Mouse (Mus musculus) thymus, postnatal 10 days (tissue): ENCODE measurements around the gene Tns2.
A peak's percentile ranks its signal among the peaks of the same experiment; 100 is the strongest.
"Not testable (repeated sequence)": the region's sequence is repeated elsewhere in the genome, so short reads cannot be mapped to it uniquely, and the experiment has no call there.

Experiments used
- DNase-seq, 2 experiments: peaks; one replicate each; pipeline ENCODE4 v3.0.0; 2021; ENCODE audit warnings: low spot score in 2 of 2

Gene Tns2

DNA sequence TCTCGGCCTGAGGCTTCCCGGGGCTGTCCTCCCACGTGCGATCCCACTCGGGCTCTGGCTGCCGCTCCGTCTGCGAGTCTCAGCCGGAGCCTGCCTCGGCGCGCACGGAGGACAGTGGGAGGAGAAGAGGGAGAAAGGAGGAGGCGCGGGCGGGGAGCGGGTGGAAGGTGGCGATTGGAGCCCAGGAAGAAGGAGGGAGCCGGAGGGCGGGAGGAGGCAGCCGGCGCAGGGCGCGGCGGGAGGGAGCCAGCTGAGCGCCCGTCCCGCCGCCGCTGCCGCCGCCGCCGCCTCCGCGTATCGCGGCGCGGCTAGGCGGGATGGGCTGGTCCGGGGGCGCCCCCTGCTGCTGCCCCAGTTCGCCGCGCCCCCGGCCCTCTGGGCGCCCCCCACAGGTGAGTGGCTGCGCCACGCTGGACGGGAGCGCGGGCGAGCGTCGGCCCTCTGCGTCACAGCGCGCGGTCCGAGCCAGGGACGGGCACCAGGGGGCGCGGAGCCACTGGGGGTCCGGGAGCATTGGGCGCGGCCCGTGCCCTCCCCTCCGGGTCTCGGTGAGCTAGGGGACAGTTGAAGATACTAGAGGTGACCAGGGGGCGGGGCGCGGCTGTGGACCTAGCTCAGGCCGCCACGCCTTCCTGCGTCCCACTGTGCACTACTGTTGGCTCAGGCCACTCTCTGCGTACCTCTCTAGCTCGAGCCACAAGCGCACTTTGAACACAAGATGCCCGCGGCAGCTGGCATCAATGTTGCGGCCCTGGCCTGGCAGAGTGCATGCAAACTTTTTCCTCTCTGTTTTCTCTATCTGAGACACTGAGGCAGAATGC lies at the start of gene Tns2:
TSS of gene Tns2 (plus strand) at position 253 of the 821 bp plus-strand sequence.
- DNase-seq: peak; percentile 47 to 74

DNA sequence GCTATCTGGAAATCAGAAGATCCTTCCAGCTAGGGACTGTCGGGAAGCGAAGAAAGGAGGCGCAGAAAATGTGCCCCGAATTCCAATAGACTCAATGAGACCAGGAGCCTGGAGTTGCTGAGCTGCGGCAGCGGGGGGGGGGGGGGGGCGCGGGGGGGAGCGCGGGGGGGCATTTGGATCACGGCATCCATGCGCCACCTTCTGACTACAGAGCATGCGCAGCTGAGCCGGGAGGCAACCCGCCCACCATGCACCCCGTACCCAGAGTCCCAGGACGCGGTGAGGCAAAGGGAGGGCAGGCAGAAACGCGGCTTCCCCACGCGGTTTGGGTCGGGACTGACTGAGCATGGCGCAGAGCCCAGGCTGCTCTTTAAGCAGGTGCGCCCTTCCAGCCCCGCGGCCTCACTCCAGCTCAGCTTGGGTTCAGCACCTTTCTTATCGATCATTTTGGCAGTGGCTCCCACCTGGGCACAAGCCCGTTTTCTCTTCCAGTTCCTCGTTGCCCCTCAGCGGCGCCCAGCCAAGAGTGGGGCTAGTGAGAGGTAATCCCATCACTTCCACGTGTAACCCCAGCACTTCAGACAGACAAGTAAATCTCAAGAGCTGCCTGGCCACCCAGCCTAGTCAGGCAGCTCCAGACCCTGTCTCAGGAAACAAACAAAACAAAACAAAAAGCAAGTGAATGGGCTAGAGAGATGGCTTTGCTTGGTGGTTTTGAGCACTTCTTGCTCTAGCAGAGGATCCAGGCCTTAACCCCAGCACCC lies 48.1 kb upstream of the Tns2 start:
- DNase-seq: peak; percentile 51 to 62

DNA sequence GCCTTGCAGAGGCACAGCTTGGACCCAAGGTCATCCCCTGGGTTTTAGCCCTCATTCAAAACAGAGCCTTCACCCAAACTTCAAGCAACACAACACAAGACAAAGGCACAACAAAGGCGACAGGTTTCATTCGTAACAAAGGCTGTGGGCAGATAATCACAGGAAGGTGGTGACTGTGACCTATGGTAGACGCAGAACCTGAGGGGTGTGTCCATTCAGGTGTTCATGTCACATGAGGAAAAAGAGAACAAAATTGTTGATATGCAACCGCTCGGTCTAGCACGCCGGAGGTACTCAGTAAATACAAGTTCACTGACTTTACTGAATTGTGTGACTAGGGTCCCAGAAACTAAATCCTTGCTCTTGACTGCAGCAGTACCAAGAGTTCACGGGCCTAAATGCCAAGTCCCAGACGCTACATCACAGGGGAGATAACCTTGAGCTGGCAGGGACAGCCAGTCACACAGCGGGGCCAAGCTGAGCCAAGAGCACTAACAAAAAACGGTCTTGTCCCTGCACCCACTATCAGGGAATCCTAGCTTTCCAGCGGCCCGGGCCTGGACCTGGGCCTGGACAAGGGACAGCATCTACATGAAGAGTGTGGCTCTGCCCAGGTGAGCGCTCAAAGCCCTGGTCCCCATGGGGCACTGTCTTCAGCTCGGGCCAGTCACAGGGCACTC lies 43.6 kb upstream of the Tns2 start:
- no peak for DNase-seq

DNA sequence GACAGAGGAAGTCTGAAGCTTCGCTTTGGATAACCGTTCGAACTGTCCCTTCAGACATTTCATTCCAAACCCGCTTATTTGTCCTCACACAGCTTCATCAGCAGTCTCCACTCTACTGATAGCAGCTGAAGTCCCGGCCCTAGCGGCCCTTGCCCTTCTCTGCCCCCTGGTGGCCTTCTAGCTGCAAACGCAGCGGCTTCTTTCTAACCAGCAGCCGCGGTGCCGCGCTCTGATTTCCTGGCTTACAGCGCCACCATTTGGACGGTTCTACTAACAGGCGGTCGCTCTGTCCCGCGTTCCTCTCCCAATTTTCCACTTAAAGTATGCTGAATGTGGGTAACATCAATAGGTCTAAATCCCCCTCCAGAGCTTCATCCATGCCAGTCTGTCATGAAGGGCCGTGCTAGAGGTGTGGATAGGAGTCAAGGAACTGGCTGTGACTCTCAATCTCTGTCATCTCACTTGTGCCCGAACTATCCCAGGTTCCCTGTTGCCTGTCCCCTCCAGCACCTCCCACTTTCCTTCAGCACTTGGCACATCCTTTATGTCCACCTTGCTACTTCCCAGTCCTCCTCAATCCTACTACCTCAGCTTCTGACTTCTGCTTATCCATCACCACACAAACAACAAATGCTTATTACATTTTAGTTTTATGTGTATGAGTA lies 34.4 kb upstream of the Tns2 start:
- DNase-seq: peak; percentile 81 to 96

DNA sequence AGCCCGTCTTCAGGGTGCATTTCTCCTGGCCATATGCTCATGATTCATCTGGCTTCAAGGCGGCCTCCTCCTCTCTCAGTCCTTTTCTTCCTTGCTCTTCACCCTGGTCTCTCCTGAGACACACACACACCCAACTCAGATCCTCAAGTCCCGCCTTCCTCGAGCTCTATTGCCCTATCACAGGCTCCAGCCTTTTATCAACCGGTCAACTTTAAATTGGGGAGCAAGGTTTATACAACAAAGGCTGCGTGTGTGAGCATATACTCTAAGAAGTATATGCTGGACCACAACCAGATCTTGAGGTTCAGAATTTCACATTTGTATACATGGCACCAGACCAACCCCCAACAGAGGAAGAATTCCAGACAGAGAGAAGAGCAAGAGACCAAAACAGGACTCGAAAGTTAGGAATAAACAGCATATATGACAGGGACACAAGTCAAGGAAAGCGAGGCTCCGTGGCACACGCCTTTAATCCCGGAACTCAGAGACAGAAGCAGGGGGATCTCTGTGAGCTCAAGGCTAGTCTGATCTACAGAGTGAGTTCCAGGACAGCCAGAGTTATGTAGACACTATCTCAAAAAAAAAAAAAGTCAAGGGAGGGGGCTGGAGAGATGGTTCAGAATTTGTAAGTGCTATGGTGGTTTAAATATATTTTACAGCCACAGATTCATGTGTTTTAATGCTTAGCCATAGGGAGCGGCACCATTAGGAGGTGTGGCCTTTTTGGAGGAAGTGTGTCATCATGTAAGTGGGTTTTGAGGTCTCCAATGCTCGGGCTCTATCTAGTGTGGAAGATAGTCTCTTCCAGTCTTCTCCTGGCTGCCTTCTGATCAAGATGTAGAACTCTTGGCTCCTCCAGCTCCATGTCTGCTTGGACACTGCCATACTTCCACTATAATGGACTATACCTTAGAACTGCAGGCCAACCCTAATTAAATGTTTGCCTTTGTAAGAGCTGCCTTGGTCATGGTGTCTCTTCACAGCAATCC lies 29.4 kb upstream of the Tns2 start:
- no peak for DNase-seq

DNA sequence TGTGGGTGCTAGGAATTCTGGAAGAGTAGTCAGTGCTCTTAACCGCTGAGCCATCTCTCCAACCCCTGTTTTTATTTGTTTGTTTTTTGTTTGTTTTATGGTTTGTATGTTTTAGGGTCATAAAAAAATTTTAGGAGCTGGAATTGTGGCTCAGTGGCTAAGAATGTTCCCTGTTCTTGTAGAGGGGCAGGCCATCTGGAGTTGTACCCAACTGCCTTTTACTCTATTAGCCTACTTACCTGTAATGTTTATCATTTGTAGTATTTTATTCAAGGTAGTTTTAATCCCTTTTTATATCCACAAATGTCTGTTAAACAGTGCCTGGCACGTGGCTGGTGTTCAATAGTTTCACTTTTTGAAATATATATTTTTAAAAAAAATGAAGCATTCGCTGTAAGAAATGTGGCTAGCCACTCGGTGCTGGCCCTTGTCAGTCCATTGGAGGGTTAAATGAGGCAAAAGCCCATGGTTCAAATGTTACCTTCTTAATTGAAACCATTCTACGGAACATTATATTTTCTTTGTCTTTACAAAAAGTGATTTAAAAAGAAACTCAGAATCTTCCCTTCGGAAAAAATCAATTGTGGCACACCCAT lies 27.2 kb upstream of the Tns2 start:
- DNase-seq: no peak

DNA sequence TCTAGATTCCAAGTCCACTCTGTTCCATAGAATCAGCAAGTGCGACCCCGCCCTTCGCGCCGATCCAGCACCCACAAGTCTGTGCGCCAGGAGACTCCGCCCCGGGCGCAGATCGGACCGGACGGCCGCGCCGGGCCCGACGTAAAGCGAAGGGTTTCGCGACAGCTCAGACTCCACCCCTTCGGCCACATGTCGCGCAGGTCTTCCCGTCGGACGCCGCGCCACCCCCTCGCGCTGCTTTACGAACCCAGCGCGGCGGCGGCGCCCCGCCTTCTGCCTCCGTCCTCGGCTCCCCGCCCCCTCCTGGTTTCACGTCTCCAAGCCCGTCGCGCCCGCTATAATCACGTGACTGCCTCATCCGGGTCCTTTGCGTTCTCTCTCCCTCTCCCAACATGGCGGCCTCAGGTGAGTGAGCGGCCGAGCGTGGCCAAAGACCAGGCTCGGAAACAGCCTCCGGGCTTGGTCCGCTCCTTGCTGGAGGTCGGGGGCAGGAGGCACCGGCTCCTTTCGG lies 26.6 kb upstream of the Tns2 start, which contains the start of gene Eif4b:
TSS of gene Eif4b (plus strand) at position 215 of the 511 bp plus-strand sequence.
- DNase-seq: peak; percentile 98 to 99

DNA sequence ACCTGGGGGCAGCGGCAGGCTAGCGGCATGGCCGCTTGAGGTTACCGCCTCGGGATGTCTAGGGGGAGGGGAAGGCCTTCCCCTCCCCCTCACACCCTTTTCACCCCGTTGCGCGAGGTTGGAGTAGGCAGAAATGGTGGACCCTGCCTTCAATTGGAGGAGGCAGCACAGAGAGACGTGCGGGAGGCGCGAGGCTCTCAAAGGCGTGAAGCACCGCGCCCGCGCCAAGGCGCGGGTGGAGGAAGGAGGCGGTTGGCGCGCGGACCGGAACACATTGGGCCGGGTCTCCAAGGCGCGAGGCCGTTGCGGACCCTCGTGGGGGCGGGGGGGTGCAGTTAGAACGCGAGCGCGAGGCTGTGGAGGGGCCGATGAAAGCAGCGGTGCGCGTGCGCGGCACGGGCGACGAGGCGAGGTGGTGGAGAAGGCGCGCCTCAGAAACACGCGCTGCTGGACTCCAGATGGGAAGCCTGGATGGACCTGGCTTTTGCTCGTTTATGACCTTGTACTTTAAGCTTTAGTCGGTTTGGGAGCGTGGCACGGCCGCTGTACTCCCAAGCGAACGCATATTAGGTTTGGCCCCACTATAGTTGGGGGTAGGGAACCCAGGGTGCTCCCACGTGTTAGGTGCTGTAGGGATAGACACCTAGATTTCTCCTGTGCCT lies 26.0 kb upstream of the Tns2 start:
- DNase-seq: peak; percentile 63 to 71

DNA sequence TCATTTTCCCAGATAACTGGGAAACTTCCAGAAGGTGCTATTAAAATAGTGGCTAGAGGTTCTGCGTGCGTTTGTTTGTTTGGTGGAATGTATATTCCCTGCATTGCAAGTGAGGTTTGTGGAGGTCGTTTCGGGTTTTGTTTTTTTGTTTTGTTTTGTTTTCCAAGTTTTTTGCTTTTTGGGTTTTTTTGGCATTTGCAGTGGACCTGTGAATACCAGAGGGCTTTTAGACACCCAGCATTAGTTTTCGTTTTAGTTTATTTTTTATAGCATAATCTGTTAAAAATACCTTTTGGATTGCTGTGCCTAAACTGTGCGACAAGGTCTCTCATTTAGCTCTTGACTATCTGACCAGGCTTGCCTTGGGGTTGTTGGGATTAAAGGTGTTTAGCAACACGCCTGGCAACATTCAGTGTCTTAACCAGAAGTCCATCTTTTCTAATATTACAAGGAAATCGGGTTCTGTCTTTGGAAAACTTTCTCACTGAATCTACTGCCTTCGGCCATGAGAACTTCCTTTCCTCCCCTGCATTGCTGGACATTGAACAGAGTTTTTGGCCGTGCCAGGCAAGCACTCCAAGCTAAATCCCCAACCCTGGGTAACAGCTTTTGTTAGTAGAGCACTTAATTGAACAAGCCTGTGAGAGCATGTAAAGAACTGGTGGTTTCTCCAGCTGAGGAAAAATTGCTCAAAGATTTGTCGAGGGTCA lies 25.2 kb upstream of the Tns2 start:
- DNase-seq: no peak

DNA sequence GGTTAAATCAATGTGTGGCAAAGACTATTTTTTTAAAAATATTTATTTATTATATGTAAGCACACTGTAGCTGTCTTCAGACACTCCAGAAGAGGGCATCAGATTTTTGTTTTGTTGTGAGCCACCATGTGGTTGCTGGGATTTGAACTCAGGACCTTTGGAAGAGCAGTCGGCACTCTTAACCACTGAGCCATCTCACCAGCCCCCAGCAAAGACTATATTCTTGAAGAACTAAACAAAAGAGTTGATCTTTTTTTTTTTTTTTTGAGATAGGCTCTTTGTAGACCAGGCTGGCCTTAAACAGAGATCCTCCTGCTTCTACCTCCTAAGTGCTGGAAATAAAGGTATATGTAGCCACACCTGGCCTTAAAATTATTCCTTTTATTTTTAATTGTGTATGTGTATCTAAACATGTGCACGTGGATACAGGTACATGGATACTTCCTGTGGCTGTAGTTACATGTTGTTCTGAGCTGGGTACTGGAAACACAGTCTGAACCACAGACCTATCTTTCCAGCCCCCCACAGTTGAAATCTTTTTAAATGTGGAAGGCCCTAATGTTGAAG lies 23.0 kb upstream of the Tns2 start:
- DNase-seq: no peak

DNA sequence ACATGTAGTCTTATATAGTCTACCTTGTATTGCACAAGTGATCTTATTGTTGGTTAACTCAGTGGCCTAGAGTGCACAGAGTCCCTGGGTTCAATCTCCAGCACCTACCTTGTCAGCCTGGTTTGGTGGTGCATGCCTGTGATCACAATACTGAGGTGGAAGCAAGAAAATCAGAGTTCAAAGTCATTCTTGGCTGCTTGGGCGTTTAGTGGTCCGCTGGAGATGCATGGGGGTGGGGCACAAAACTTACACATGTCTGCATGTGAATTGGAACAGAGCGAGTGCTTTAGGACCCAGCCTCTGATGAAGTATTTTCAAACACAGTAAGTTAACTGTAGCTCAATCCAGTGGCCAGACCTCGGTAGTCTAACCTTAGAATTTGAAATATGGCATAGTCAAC lies 21.0 kb upstream of the Tns2 start:
- DNase-seq: no peak

DNA sequence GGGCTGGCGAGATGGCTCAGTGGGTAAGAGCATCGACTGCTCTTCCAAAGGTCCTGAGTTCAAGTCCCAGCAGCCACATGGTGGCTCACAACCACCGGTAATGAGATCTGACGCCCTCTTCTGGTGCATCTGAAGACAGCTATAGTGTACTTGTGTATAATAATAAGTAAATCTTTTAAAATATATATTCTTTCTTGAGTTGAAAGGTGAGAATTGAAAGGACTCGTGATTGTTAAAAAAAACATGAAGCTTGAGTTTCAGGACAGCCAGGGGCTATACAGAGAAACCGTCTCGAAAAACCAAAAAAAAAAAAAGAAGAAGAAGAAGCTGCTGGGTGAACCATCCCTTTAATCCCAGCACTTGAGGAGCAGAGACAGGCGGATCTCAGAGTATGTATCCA lies 20.3 kb upstream of the Tns2 start:
- DNase-seq: not testable (repeated sequence)

DNA sequence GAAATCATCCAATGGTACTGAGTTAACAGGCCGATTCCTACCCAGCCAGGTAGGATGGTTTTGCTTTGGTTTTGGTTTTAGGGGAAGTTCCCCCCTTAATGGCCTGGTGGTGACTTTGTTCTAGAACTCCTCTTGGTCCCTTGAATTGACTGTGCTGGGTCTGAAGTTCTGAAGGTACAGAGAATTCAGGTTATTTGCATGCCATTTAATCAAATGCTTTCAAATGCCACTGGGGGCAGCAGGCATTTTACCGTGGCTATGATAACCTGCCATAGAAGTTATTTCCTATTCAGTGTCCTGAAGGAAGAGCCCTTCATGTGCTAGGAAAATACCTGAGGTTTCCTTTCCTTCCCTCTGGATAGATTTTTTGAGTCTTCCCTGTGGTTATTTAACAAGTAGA lies 19.8 kb upstream of the Tns2 start:
- DNase-seq: no peak

DNA sequence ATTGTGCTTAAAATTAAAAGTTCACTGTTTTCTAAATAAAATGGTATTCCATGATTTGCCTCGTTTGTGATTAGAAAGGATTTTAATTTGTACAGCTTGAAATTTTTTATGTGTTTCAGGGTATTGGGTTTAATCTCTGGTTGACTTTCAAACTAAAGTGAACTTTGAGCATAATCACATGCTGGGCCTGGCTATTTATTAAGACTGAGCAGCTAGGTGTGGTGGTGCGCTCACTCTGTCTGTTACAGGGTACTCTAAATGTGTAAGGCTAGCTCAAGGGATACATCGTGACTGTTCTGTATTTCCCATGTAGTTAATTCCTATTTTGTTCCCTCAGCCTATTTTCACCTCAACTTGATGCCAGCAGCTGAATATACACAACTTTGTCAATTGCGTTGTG lies 18.1 kb upstream of the Tns2 start:
- DNase-seq: no peak

DNA sequence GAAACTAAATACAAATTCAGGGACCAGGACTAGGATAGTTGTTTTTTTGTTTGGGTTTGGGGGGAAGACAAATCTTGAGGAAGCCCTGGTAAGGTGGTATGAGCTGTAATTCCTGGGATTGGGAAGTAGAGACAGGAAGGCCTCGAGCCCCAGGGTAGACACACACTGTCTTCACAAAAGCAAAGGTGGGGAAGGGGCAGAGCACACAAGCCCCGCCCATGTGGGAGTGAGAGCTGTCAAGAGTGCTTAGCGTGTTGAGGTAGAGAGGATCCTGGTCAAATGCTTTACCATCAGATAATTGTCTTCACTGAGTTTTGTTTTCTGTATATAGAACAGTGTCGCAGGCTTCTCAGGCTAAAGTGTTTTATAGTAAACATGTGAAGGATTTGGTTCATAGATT lies 17.2 kb upstream of the Tns2 start:
- no peak for DNase-seq

DNA sequence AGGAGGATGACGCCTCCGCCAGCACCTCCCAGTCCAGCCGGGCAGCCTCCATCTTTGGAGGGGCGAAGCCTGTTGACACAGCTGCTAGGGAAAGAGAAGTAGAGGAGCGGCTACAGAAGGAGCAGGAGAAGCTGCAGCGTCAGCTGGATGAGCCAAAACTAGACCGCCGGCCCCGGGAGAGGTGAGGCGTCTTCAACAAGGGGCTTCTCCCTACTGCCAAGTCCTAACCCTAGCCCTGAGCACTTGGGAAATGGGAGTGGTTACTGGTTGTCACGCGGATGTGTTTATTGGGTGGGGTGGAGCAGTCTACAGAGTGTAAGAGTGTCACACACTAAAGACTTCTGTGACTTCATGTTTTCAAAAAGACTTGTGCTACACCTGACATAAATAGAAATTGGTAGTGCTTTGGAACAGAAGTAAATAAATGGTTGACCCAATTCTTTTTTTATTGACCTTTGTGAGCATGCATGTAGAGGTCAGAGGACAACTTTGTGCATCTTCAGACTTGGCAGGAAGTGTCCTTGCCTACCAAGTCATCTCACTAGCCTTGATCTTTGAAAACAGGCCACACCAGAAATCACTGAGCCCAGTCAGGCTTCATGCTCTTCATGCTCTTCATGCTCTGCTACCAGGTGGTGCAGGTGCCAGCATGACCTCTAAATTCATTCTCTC lies 10.2 kb upstream of the Tns2 start:
- no peak for DNase-seq

DNA sequence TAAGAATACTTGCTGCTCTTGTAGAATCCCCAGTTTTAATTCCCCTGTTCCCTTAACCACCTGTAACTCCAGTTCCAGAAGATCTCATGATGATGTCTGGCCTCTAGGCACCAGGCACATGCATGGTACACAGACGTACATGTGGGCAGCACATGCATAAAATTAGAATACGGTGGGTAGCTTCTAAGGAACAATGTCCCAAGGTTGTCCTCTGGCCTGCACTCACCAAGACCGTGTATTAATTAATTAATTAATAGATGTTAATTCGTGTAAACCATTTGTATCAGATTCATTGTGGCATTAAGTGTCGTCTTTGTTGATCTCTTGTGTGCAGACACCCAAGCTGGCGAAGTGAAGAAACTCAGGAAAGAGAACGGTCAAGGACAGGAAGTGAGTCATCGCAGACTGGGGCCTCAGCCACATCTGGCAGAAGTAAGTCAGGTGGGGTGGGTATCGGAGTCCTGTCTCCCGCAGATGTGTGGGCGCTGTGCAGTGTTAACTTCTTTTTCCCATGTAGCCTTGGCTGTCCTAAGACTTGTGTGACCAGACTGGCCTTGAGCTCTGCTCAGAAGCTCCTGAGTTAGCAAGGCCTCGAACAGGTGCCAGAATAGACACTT lies 9.0 kb upstream of the Tns2 start:
- no peak for DNase-seq

DNA sequence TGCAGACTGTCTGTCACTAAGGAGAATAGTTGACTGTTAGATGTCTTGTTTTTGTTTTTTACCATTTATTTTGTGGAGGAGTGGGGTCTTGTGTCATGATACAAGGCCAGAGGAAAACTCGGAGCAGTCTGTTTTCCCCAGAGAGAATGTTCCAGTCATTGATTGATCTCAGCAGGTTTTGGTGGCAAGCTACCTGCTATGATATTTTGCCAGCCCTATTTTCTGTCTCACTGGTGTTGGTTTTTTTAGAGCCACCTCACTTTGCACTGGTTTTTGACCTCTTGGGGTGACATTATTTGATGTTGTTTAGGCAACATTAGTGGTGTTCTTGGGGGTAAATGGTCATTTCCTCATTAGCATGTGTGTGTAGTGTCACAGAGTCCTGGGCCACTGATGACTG lies 8.5 kb upstream of the Tns2 start:
- no peak for DNase-seq
